Mouse (Mus musculus): ENCODE measurements at regions not wholly inside any gene's neighbourhood (a gene's known extent, or its start where the extent isn't known, plus 50 kb on each side); places are given as distances from the start of the nearest gene placed in this dataset.
A peak's percentile ranks its signal among the peaks of the same experiment; 100 is the strongest.

DNA sequence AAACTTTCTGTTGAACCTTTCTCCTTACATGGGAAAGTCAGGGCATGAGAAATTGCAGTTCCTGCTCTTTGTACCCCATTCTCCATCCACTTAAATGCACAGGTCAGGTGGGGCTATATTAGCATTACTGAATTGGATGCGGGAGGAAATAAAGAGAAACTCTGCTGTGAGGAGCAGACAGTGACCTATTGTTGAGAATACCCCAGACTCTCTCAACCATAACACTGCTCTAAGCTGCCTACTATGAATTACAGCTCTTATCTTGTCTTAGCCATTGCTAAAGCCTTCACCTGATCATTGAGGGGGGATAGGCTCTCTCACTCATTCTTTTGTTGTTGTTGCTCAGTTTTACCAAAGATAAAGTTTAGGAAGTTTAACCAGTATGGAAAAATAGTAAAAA is 126.4 kb downstream of the 4930544G11Rik start:
- no peaks in the 10 kb centered on the region for H3K27me3 ChIP-seq (ENCODE audit: insufficient read depth, low read length)
- H3K4me1 ChIP-seq (ENCODE audit: insufficient read depth): no peaks in the 10 kb centered on the region
- no peak overlapping the region for H3K9ac ChIP-seq
- TF ChIP-seq CTCF (IDR thresholded peaks at IDR 0.05; ENCODE audit: low read depth): no peak
- no peak for ATAC-seq
- H3K4me2 ChIP-seq (ENCODE audit: low read depth): no peak overlapping the region
- no peak for DNase-seq
- no peaks in the 10 kb centered on the region for H3K36me3 ChIP-seq (ENCODE audit: insufficient read depth)
- no peak overlapping the region for H3K27ac ChIP-seq (ENCODE audit: low read depth, low read length)
- no peaks in the 10 kb centered on the region for H3K9me3 ChIP-seq (ENCODE audit: low read length)
- H3K4me3 ChIP-seq (ENCODE audit: low read depth, low read length): no peak overlapping the region
- WGBS: 23% methylated on average over 1 of the region's 1 CpGs

DNA sequence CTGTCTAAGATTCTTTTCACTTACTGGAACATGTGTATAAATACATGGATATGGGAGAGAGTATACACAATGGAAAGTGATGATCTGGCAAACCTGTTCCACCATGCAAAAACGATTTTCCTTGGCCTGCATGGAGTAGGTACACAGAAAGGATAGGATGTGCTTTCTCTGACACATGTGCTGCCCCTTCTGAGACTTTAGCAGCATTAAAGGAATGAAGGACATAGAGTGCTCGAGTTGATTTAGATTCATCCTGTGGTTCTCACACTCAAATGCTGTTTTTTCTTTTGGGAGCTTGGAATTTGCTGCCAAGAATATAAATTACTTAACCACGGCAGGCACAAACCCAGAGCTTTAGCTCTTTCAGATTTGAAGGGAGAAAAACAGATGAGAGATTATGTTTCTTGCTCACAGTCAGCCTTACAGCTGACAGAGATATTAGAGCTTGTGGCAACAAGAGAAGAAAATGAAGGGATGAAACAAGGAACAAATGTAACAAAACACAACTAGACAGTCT is 149.2 kb downstream of the 4930544G11Rik start:
- H3K27me3 ChIP-seq (ENCODE audit: insufficient read depth, low read length): no peaks in the 10 kb centered on the region
- H3K4me1 ChIP-seq (ENCODE audit: insufficient read depth): no peaks in the 10 kb centered on the region
- ATAC-seq (peak; percentile 72), DNase-seq (peak; percentile 36)
- TF ChIP-seq CTCF (IDR thresholded peaks at IDR 0.05; ENCODE audit: low read depth): no peak
- no peaks in the 10 kb centered on the region for H3K9me3 ChIP-seq (ENCODE audit: low read length)
- 0 out of 2 replicates have a peak overlapping the region, but pooled peaks have one; percentile 16 for H3K27ac ChIP-seq (ENCODE audit: low read depth, low read length)
- 25% methylated on average over 3 of the region's 3 CpGs for WGBS
- no peak overlapping the region for H3K4me3 ChIP-seq (ENCODE audit: low read depth, low read length)
- no peaks in the 10 kb centered on the region for H3K36me3 ChIP-seq (ENCODE audit: insufficient read depth)
- no peak overlapping the region for H3K9ac ChIP-seq
- H3K4me2 ChIP-seq (ENCODE audit: low read depth): no peak overlapping the region

DNA sequence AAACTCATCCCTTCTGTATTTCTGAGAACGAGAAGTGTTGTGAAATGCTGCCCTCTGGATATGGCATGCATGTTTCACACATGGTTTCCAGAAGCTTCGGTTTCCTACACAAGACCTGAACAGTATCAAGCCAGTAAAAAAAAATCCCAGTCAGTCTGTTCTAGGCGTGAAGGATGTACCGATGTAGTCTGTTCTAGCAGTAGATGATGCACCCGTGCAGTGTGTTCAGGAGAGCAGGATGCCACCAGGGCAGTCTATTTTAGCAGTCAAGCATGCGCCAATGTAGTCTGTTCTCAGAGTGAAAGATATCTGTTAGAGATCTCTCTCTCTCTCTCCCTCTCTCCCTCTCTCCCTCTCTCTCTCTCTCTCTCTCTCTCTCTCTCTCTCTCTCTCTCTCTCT is 162.0 kb downstream of the 4930544G11Rik start:
- peak; percentile 60 for ATAC-seq
- H3K27me3 ChIP-seq (ENCODE audit: insufficient read depth, low read length): no peaks in the 10 kb centered on the region
- peak; percentile 27 for DNase-seq
- H3K9ac ChIP-seq: no peak overlapping the region
- no peaks in the 10 kb centered on the region for H3K4me1 ChIP-seq (ENCODE audit: insufficient read depth)
- no peaks in the 10 kb centered on the region for H3K9me3 ChIP-seq (ENCODE audit: low read length)
- no peak overlapping the region for H3K27ac ChIP-seq (ENCODE audit: low read depth, low read length)
- H3K36me3 ChIP-seq (ENCODE audit: insufficient read depth): no peaks in the 10 kb centered on the region
- peak; percentile 34 for TF ChIP-seq CTCF (IDR thresholded peaks at IDR 0.05; ENCODE audit: low read depth)
- H3K4me3 ChIP-seq (ENCODE audit: low read depth, low read length): no peak overlapping the region
- WGBS: 73% methylated on average over 6 of the region's 6 CpGs
- no peak overlapping the region for H3K4me2 ChIP-seq (ENCODE audit: low read depth)

DNA sequence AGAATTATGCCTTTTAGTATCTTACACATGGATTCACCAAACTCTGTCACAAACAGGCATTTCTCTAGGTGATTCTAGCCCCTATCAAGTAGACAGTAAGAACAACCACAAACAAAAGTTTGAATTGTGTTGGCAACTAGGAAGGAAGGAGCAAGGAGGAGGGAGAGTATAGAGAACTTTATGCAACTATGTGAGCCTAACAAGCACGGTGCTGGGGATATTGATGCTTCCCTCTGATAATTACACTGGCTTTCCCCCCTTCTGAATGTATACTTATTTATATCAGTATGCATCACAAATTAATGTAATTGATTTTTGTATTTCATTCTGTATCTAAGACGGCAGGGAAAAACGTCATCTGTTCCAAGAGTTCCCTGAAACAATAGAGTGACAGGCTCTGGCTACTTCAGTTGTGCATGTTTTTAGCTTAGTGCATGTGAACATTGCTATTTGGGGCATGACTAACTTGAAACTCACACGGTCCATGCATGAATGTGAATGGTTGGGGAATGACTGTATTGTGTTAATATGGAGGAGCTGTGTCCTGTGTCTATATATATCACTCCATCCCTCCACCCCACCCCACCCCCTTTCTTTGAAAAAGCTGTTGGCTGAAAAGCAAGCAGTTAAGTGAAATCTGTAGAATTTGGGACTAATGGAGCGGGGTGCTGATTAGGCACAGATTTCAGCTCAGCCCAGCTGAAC is 169.2 kb downstream of the 4930544G11Rik start:
- no peaks in the 10 kb centered on the region for H3K9me3 ChIP-seq (ENCODE audit: low read length)
- H3K27me3 ChIP-seq (ENCODE audit: insufficient read depth, low read length): no peaks in the 10 kb centered on the region
- H3K36me3 ChIP-seq (ENCODE audit: insufficient read depth): no peaks in the 10 kb centered on the region
- no peak overlapping the region for H3K4me2 ChIP-seq (ENCODE audit: low read depth)
- no peak overlapping the region for H3K4me3 ChIP-seq (ENCODE audit: low read depth, low read length)
- 40% methylated on average over 5 of the region's 5 CpGs for WGBS
- H3K4me1 ChIP-seq (ENCODE audit: insufficient read depth): no peaks in the 10 kb centered on the region
- no peak for DNase-seq
- no peak overlapping the region for H3K27ac ChIP-seq (ENCODE audit: low read depth, low read length)
- no peak for TF ChIP-seq CTCF (IDR thresholded peaks at IDR 0.05; ENCODE audit: low read depth)
- H3K9ac ChIP-seq: no peak overlapping the region
- peak; percentile 47; the same call in 1 of the 2 replicates for ATAC-seq

DNA sequence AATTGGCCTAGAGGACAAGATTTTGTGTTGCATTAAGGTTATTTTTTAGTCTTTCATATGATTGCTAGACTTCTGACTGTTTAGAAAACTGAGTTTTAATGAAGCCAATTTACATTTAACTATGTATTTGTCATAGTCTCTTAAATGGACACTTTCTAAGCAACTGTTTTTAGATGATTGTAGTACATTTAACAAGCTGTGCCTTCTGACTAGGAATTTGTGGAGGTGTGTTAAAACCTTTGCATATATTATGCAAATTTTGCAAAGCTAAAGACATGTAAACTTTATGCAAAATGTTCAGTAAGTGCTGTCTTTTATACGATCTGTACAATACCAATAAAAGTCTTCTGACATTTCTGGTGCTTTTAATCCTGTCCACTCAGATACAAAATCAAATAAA is 171.9 kb downstream of the 4930544G11Rik start:
- no peak for DNase-seq

DNA sequence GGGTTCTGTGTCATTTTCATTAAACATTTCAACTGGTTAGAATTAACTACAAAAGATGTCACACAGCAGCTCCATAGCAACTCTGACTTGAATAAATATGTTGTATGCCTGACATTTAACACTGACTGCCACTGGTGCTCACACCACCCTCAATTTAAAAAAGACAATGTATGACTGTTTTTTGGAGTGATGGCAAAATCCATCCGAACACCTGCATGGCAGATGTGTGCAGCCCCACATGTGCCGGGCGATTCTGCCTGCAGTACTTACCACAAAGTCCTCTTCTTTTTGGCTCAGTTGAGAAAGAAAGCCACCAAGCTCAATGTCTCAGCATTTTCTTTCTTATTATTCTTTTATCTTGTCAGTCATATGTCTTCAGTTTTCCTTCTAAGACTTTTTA is 199.4 kb downstream of the 4930544G11Rik start:
- H3K4me1 ChIP-seq (ENCODE audit: insufficient read depth): no peaks in the 10 kb centered on the region
- no peak overlapping the region for H3K4me3 ChIP-seq (ENCODE audit: low read depth, low read length)
- no peak overlapping the region for H3K27ac ChIP-seq (ENCODE audit: low read depth, low read length)
- H3K27me3 ChIP-seq (ENCODE audit: insufficient read depth, low read length): no peaks in the 10 kb centered on the region
- no peaks in the 10 kb centered on the region for H3K9me3 ChIP-seq (ENCODE audit: low read length)
- 75% methylated on average over 3 of the region's 3 CpGs for WGBS
- no peaks in the 10 kb centered on the region for H3K36me3 ChIP-seq (ENCODE audit: insufficient read depth)
- H3K4me2 ChIP-seq (ENCODE audit: low read depth): no peak overlapping the region
- DNase-seq: peak; percentile 1
- ATAC-seq: no peak
- no peak for TF ChIP-seq CTCF (IDR thresholded peaks at IDR 0.05; ENCODE audit: low read depth)
- H3K9ac ChIP-seq: no peak overlapping the region

More for the DNA sequence above, 171.9 kb downstream of the 4930544G11Rik start:
- no peak overlapping the region for H3K27ac ChIP-seq (ENCODE audit: low read depth, low read length)
- H3K27me3 ChIP-seq (ENCODE audit: insufficient read depth, low read length): no peaks in the 10 kb centered on the region
- no peaks in the 10 kb centered on the region for H3K9me3 ChIP-seq (ENCODE audit: low read length)
- H3K9ac ChIP-seq: no peak overlapping the region
- WGBS: 50% methylated on average over 1 of the region's 1 CpGs
- no peak for TF ChIP-seq CTCF (IDR thresholded peaks at IDR 0.05; ENCODE audit: low read depth)
- H3K4me3 ChIP-seq (ENCODE audit: low read depth, low read length): no peak overlapping the region
- H3K36me3 ChIP-seq (ENCODE audit: insufficient read depth): no peaks in the 10 kb centered on the region
- no peak overlapping the region for H3K4me2 ChIP-seq (ENCODE audit: low read depth)
- no peak for ATAC-seq
- no peaks in the 10 kb centered on the region for H3K4me1 ChIP-seq (ENCODE audit: insufficient read depth)

DNA sequence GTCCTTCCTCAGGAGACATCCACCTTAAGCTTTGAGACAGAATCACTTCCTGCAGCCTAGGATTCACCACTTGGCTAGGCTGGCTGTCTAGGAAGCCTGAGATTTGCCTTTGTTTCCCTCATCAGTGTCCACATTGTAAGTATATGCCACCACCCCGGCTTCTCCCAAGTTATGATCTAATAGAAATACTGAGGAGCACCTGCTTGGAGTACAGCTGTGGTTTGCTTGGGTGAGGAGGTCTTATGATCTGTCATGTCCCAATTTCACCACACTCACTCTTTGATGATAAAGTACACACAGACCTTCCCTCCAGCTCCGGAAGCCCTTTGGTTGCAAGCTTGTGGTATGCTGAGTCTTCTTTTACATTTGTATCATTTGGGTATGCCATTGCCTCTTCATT is 202.4 kb downstream of the 4930544G11Rik start:
- Histone ChIP-seq H3K4me1 (ENCODE audit: insufficient read depth) (no peaks in the 10 kb centered on the region), H3K9me3 (ENCODE audit: low read length) (no peaks in the 10 kb centered on the region), H3K4me3 (ENCODE audit: low read depth, low read length) (no peak overlapping the region), H3K4me2 (ENCODE audit: low read depth) (no peak overlapping the region), H3K27me3 (ENCODE audit: insufficient read depth, low read length) (no peaks in the 10 kb centered on the region), H3K36me3 (ENCODE audit: insufficient read depth) (no peaks in the 10 kb centered on the region), H3K27ac (ENCODE audit: low read depth, low read length) (no peak overlapping the region), H3K9ac (no peak overlapping the region)
- no peak for TF ChIP-seq CTCF (IDR thresholded peaks at IDR 0.05; ENCODE audit: low read depth)
- WGBS: 97% methylated on average over 2 of the region's 2 CpGs
- DNase-seq (no peak), ATAC-seq (no peak)
